Mouse (Mus musculus) brain, embryonic 14.5 days (tissue): ENCODE measurements around the gene Slc26a9.

ENCODE experiments used
- CTCF ChIP-seq: fragments of 200-500 bp; IDR thresholded peaks from 2 replicates; pipeline ENCODE4 v1.5.1; 2012; ENCODE audit warnings: inconsistent platforms, mild to moderate bottlenecking, moderate library complexity, borderline replicate concordance; ENCODE audit not compliant: insufficient read depth, insufficient read length; ENCODE audit errors: extremely low read depth
- POLR2A ChIP-seq: fragments of 200-500 bp; IDR thresholded peaks from 2 replicates; pipeline ENCODE4 v1.6.1; 2012; ENCODE audit warnings: mild to moderate bottlenecking, inconsistent platforms, borderline replicate concordance; ENCODE audit not compliant: poor library complexity, insufficient read depth, insufficient read length, severe bottlenecking; ENCODE audit errors: extremely low read depth

GRCm38 (mm10) chr1:131700447-131700846 lies 43.4 kb upstream of the Slc26a9 start:
- TF ChIP-seq CTCF: no peak
- no peak for TF ChIP-seq POLR2A
